Mouse (Mus musculus) ovary, postnatal 14 days (tissue): ENCODE results near the gene Tcf3.

Experiments used
- DNase-seq: peaks from one replicate; pipeline ENCODE4 v3.0.0; 2022; ENCODE audit warnings: low spot score

Gene Tcf3

GRCm38 (mm10) chr10:80433513-80434232 lies at the start of gene Tcf3:
Tcf3 (minus strand) TSS chr10:80433647.
- peak; percentile 95 for DNase-seq

- no peak for DNase-seq
These were observed 47.6 kb upstream of the Tcf3 start for GRCm38 (mm10) chr10:80481002-80481401.

- DNase-seq = no peak
These were observed 45.1 kb upstream of the Tcf3 start for GRCm38 (mm10) chr10:80478531-80478930.

GRCm38 (mm10) chr10:80475290-80475959 lies 42.0 kb upstream of the Tcf3 start:
- peak; percentile 87 for DNase-seq

- no peak for DNase-seq
These were observed 31.6 kb upstream of the Tcf3 start for GRCm38 (mm10) chr10:80465066-80465465.

GRCm38 (mm10) chr10:80464381-80465035 lies 31.1 kb upstream of the Tcf3 start:
- no peak for DNase-seq

GRCm38 (mm10) chr10:80461346-80461745 lies 27.9 kb upstream of the Tcf3 start:
- no peak for DNase-seq

- no peak for DNase-seq
These were observed 26.9 kb upstream of the Tcf3 start for GRCm38 (mm10) chr10:80460324-80460723.

- no peak for DNase-seq
These were observed 26.2 kb upstream of the Tcf3 start for GRCm38 (mm10) chr10:80459671-80460070.

GRCm38 (mm10) chr10:80459236-80459635 lies 25.8 kb upstream of the Tcf3 start:
- no peak for DNase-seq

- no peak for DNase-seq
These were observed 22.2 kb upstream of the Tcf3 start for GRCm38 (mm10) chr10:80455697-80456096.

GRCm38 (mm10) chr10:80454781-80455180 lies 21.3 kb upstream of the Tcf3 start:
- no peak for DNase-seq

- DNase-seq = no peak
These were observed 20.2 kb upstream of the Tcf3 start for GRCm38 (mm10) chr10:80453601-80454000.

- no peak for DNase-seq
These were observed 17.2 kb upstream of the Tcf3 start for GRCm38 (mm10) chr10:80450599-80450998.

GRCm38 (mm10) chr10:80445898-80446601 lies 12.6 kb upstream of the Tcf3 start:
- DNase-seq = peak; percentile 70

- DNase-seq = no peak
These were observed 11.6 kb upstream of the Tcf3 start for GRCm38 (mm10) chr10:80445052-80445451.

GRCm38 (mm10) chr10:80444339-80445045 lies 11.0 kb upstream of the Tcf3 start:
- no peak for DNase-seq

- no peak for DNase-seq
These were observed 10.3 kb upstream of the Tcf3 start for GRCm38 (mm10) chr10:80443575-80444278.

- DNase-seq = no peak
These were observed 9.5 kb upstream of the Tcf3 start for GRCm38 (mm10) chr10:80442989-80443388.

GRCm38 (mm10) chr10:80441598-80441997 lies 8.2 kb upstream of the Tcf3 start:
- no peak for DNase-seq

- DNase-seq = no peak
These were observed 6.6 kb upstream of the Tcf3 start for GRCm38 (mm10) chr10:80440031-80440430.
